Mouse (Mus musculus) hindbrain, postnatal 0 days (tissue): ENCODE data around the gene Sirt7. TPM values are rescaled to one million over a fixed set of nuclear protein-coding genes. Genes with fewer than 3 reads are reported as not detected.

Experiments
- ATAC-seq: fragments of 200-750 bp; cut with Nextera tagmentation; 2 replicates; pipeline ENCODE4 v1.8.0; 2017; ENCODE audit warnings: mild to moderate bottlenecking, moderate TSS enrichment, moderate library complexity
- DNase-seq: peaks from one replicate; pipeline ENCODE4 v3.0.0-alpha.2; 2015; ENCODE audit warnings: low spot score
- H3K27ac ChIP-seq: fragments of 300-500 bp; sonication (generic); 2 replicates; pipeline ENCODE4 v1.5.1; 2014; ENCODE audit warnings: mild to moderate bottlenecking
- H3K27me3 ChIP-seq: fragments of 300-500 bp; sonication (generic); 2 replicates; pipeline ENCODE4 v1.6.1; 2014; ENCODE audit warnings: low read length, mixed read lengths; ENCODE audit not compliant: insufficient read depth
- H3K36me3 ChIP-seq: fragments of 300-500 bp; sonication (generic); 2 replicates; pipeline ENCODE4 v1.6.1; 2014; ENCODE audit warnings: low read length, mixed read lengths; ENCODE audit not compliant: insufficient read depth
- H3K4me1 ChIP-seq: fragments of 300-500 bp; sonication (generic); 2 replicates; pipeline ENCODE4 v1.6.1; 2014; ENCODE audit warnings: antibody characterized with exemption, low read length, mixed read lengths; ENCODE audit not compliant: insufficient read depth
- H3K4me2 ChIP-seq: fragments of 300-500 bp; sonication (generic); 2 replicates; pipeline ENCODE4 v1.6.1; 2014; ENCODE audit warnings: low read depth, mild to moderate bottlenecking, low read length, moderate library complexity, mixed read lengths
- H3K4me3 ChIP-seq: fragments of 300-500 bp; sonication (generic); 2 replicates; pipeline ENCODE4 v1.5.1; 2014; ENCODE audit warnings: low read length
- H3K9ac ChIP-seq: fragments of 300-500 bp; sonication (generic); replicated peaks from 2 replicates; pipeline ENCODE4 v1.6.1; 2014; ENCODE audit warnings: mild to moderate bottlenecking, low read length, moderate library complexity, mixed read lengths
- H3K9me3 ChIP-seq: fragments of 300-500 bp; sonication (generic); 2 replicates; pipeline ENCODE4 v1.6.1; 2016; ENCODE audit warnings: low read length, mixed read lengths
- CTCF ChIP-seq: IDR thresholded peaks from 2 replicates; pipeline ENCODE4 v1.5.1; 2016; ENCODE audit warnings: antibody characterized with exemption, control low read depth, low read depth
- WGBS: fragments of 180-500 bp; shearing (Covaris S2); extraction: QIAGEN DNeasy Blood & Tissue Kit; methylation state at CpG from one replicate; pipeline ENCODE4 v1.1.7; 2014; 5-methylcytosine and 5-hydroxymethylcytosine counted together
- polyA plus RNA-seq: library from polyadenylated mRNA; unstranded; fragments of >200 nt; fragmentation: Nextera tagmentation; extraction: Ambion mirVana; gene quantifications from 2 replicates; pipeline ENCODE4 v1.2.1, GENCODE M21; 2015
- total RNA-seq: library from RNA; depleted of rRNA; stranded (reverse); fragments of >200 nt; gene quantifications from 2 replicates; pipeline ENCODE4 v1.2.3, GENCODE M21; 2014; rRNA removed

Gene Sirt7
- total RNA-seq (30.8 and 32.8 TPM in 2 replicates), polyA plus RNA-seq (32.3 and 38.3 TPM in 2 replicates)

DNA sequence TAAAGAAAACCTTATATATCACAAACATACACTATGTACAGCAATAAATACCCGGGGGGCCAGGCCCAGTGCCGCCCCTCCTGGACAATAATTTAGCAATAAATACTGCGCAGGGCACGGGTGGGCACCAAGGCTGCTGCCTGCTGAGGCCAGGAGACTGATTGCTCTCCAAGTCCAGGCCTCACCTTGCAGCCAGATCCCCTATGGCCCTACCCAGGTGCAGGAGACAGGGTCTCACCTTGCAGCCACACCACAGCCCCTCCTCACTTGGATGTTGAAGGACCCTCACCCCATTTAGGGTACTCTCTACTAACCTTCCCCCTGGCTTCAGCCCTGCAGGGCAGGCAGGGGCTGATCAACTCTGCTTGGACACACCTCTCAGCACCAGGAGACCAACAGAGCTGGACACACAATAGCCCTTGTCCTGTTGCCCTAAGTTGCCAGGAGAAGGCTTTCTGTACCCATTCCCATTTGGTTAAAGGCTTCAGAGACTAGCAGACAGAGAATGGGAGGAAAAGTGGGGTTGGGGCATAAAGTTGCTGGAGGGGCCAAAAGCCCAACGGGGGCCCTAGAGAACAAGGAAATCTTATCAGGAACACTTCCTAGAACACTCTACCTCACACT is at the start of gene Sirt7:
TSS of gene Sirt7 (minus strand) at position 89 of the 624 bp plus-strand sequence.
- Histone ChIP-seq H3K27ac (peak within 1 kb of the TSS; percentile 84), H3K9ac (peak within 1 kb of the TSS; percentile 78), H3K27me3 (no peaks in the 10 kb centered on the region), H3K36me3 (peaks cover 32% of the 10 kb centered on the region; the same call in 1 of the 2 replicates), H3K9me3 (no peaks in the 10 kb centered on the region), H3K4me2 (peak within 1 kb of the TSS; percentile 91), H3K4me1 (peaks cover 7% of the 10 kb centered on the region), H3K4me3 (peak within 1 kb of the TSS; percentile 89)
- TF ChIP-seq CTCF = no peak
- DNase-seq (no peak), ATAC-seq (peak; percentile 48)
- WGBS = 24% methylated on average over 5 of the region's 5 CpGs

DNA sequence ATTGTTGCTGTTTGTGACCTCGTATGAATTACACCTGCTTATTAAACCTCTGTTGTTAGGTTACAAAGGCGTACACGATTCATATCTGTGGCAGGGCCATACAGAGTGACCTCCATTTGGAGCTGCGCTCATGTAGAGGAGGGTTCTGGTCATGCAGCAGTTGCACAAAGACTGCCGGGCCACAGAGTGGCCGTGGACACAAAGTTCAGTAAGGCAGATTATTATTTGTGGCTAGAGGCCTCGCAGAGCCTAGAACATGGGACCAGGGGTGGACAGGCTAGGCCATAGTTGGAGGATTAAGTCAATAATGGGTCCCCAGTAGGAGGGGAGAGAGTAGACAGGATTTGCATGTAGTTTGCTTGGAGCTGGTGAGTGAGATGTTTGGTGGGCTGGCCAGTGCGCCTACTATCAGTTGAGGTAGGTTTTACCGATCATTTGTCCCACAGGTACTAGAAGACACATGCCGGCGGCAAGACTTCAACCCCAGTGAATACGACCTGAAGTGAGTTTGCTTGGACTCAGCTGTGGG is 48.6 kb upstream of the Sirt7 start:
- Histone ChIP-seq H3K4me2 (peak overlapping the region; percentile 80), H3K27ac (peak overlapping the region; percentile 88), H3K9me3 (no peaks in the 10 kb centered on the region), H3K4me3 (peak overlapping the region; percentile 64), H3K9ac (peak overlapping the region; percentile 62), H3K27me3 (no peaks in the 10 kb centered on the region), H3K4me1 (peaks cover 9% of the 10 kb centered on the region), H3K36me3 (peaks cover 10% of the 10 kb centered on the region)
- ATAC-seq (peak; percentile 6), DNase-seq (no peak)
- 40% methylated on average over 12 of the region's 12 CpGs for WGBS
- TF ChIP-seq CTCF = no peak

GRCm38 (mm10) chr11:120672687-120673593 is 47.9 kb upstream of the Sirt7 start, which contains the start of gene Aspscr1:
Gene Aspscr1 (plus strand): TSS chr11:120672973.
- peak within 1 kb of the TSS; percentile 88 for H3K27ac ChIP-seq
- H3K4me3 ChIP-seq = peak within 1 kb of the TSS; percentile 64
- H3K4me2 ChIP-seq = peak within 1 kb of the TSS; percentile 80
- no peaks in the 10 kb centered on the region for H3K9me3 ChIP-seq
- no peaks in the 10 kb centered on the region for H3K27me3 ChIP-seq
- 2% methylated on average over 76 of the region's 83 CpGs for WGBS
- H3K36me3 ChIP-seq = peaks cover 8% of the 10 kb centered on the region; the same call in 1 of the 2 replicates
- TF ChIP-seq CTCF = peak; percentile 22
- peak; percentile 98 for ATAC-seq
- peak; percentile 97 for DNase-seq
- peaks cover 9% of the 10 kb centered on the region for H3K4me1 ChIP-seq
- H3K9ac ChIP-seq = peak within 1 kb of the TSS; percentile 62

- Histone ChIP-seq H3K4me1 (no peaks in the 10 kb centered on the region), H3K9ac (no peak overlapping the region), H3K27ac (no peak overlapping the region), H3K9me3 (no peaks in the 10 kb centered on the region), H3K36me3 (no peaks in the 10 kb centered on the region), H3K4me3 (no peak overlapping the region), H3K4me2 (no peak overlapping the region), H3K27me3 (peaks cover 18% of the 10 kb centered on the region; the same call in 1 of the 2 replicates)
- no peak for TF ChIP-seq CTCF
- ATAC-seq (no peak), DNase-seq (no peak)
- 10% methylated on average over 3 of the region's 3 CpGs for WGBS
These were observed 41.6 kb upstream of the Sirt7 start for GRCm38 (mm10) chr11:120666617-120667016.

DNA sequence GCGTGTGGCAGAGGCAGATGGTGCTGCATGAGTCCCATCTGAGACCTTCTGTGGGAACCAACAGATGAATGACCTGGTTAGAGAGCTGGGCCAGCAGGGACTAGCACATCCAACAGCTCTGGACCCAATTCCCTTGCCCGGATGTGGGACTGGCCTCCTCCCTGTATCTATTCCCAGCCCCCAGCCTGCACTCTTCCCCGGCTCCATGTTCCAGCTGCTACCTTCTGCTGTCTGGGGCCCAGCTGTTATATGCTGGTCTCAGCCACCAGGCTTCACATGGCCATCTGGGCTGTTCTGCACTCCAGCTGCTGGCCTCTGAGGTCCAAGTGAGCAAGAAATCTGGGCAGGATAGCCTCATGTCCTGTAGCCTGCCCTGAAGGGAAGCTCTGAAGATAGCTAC is 40.4 kb upstream of the Sirt7 start:
- Histone ChIP-seq H3K4me2 (no peak overlapping the region), H3K27me3 (peaks cover 30% of the 10 kb centered on the region), H3K36me3 (no peaks in the 10 kb centered on the region), H3K9me3 (no peaks in the 10 kb centered on the region), H3K9ac (no peak overlapping the region), H3K4me3 (no peak overlapping the region), H3K4me1 (no peaks in the 10 kb centered on the region), H3K27ac (no peak overlapping the region)
- no peak for TF ChIP-seq CTCF
- DNase-seq (no peak), ATAC-seq (no peak)
- 68% methylated on average over 3 of the region's 3 CpGs for WGBS

- no peak for TF ChIP-seq CTCF
- no peaks in the 10 kb centered on the region for H3K4me1 ChIP-seq
- no peaks in the 10 kb centered on the region for H3K36me3 ChIP-seq
- no peak overlapping the region for H3K4me3 ChIP-seq
- H3K27ac ChIP-seq = no peak overlapping the region
- no peak for ATAC-seq
- H3K9ac ChIP-seq = no peak overlapping the region
- WGBS = 58% methylated on average over 5 of the region's 5 CpGs
- H3K27me3 ChIP-seq = peaks cover 47% of the 10 kb centered on the region
- H3K4me2 ChIP-seq = no peak overlapping the region
- DNase-seq = no peak
- H3K9me3 ChIP-seq = no peaks in the 10 kb centered on the region
These were observed 38.7 kb upstream of the Sirt7 start for GRCm38 (mm10) chr11:120663714-120664113.
